Mouse (Mus musculus): ENCODE results near the gene Osbpl6.

DNA sequence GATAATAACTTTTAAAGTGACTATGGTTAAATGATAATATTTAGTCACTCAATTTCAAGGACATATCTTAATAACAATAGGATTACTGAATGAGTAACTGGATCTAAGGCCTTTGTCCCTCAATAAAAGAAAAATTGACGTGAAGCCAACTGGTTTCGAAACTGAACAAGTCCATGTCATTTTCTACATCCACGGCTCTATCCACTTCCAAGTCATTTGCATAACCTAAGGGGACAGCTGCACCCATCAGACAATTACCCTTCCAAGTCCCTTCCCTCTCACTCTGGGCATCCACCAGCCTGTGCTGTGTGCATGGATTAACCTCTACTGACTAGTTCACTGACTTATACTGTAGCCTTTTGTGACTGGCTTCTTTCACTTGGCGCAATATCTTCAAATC is 225.3 kb downstream of the Osbpl6 start:
- TF ChIP-seq CTCF (IDR thresholded peaks at IDR 0.05; ENCODE audit: low read depth, low read length) (no peak), TAL1 (conservative IDR thresholded peaks at IDR 0.05; ENCODE audit: low read depth, low read length) (no peak), GATA1 (IDR thresholded peaks at IDR 0.05; ENCODE audit: borderline replicate concordance, low read length) (no peak), GATA2 (IDR thresholded peaks at IDR 0.05; ENCODE audit: borderline replicate concordance, low read depth, low read length) (no peak), POLR2AphosphoS5 (IDR thresholded peaks at IDR 0.05; ENCODE audit: insufficient replicate concordance, low read depth, low read length) (no peak)
